In the genomic region with DNA sequence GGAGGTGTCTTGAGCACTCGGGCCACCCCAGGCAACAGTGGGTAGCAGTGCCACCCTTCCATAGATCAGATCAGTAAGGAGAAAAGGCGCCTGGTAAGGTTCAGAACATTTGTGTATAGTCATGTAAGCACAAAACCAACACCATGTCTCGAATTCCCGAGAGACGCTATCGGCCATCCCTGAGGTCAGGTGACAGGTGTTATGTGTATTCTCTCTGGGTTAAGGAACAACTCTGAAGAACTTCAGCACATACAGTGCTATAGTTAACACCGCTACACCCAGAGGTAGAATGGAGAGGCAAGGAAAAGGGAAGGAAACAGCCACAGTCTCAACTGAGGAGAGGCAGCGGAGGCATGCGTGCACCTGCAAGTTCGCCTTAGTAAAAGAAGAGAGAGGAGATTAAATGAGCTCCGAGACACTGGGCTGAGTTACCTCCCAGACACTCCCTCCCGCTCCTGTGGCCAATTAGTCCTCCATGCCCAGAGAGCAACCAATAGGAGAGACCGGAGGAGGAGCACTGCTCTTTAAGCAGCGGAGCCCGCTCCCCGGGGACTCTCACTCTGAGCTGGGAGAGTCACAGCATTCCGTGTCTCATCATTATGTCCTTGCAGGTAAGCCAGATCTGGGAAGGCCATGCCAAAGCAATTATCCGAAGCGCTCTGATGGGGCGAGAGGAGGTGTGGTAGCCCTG, we compare ENCODE assay signal across 8 mouse cellular contexts. TPM values are rescaled to one million over a fixed set of nuclear protein-coding genes. Genes with fewer than 3 reads are reported as not detected.
A peak's percentile ranks its signal among the peaks of the same experiment; 100 is the strongest.
DNase-seq lines count a peak whose midpoint lies in the region; ATAC-seq and TF ChIP-seq lines count a peak whose summit lies in the region.

Acbd7 (plus strand) TSS at position 558 of the 691 bp plus-strand sequence.

- H3K4me3 ChIP-seq in E14TG2a.4 (replicated peaks; ENCODE audit: low read length): peak within 1 kb of the TSS; percentile 76
- peak within 1 kb of the TSS; percentile 48 for H3K4me3 ChIP-seq in brown adipose tissue, adult 24 weeks (ENCODE audit: insufficient read depth, low read depth, low read length)
- H3K4me3 ChIP-seq in erythroblast, embryonic 14.5 days (replicated peaks): peak within 1 kb of the TSS; percentile 62
- H3K4me3 ChIP-seq in heart, postnatal 0 days (ENCODE audit: low read depth, low read length): peak within 1 kb of the TSS; percentile 35
- H3K4me3 ChIP-seq in lung, adult 2 months (replicated peaks; ENCODE audit: extremely low read depth, low read depth, low read length): peak within 1 kb of the TSS; percentile 6
- peak within 1 kb of the TSS; percentile 29 for H3K4me3 ChIP-seq in olfactory bulb, adult 2 months (ENCODE audit: insufficient read depth, low read depth, low read length)

- no peak for ATAC-seq in heart, postnatal 0 days (ENCODE audit: insufficient read depth, low read depth)

- peaks cover 6% of the 10 kb centered on the region; the same call in 1 of the 2 replicates for H3K36me3 ChIP-seq in E14TG2a.4 (ENCODE audit: insufficient read depth, low read length)
- H3K36me3 ChIP-seq in erythroblast, embryonic 14.5 days (ENCODE audit: control insufficient read depth): peaks cover 2% of the 10 kb centered on the region; the same call in 1 of the 2 replicates
- H3K36me3 ChIP-seq in heart, postnatal 0 days (replicated peaks; ENCODE audit: control insufficient read depth, insufficient read depth, low read length): no peaks in the 10 kb centered on the region

- DNase-seq in heart, postnatal 0 days (ENCODE audit: low spot score): peak; percentile 50
- DNase-seq in kidney, postnatal 4 days: peak; percentile 70 to 78
- peak; percentile 31 for DNase-seq in lung, adult 2 months
- peak; percentile 67 for DNase-seq in testis, postnatal 14 days (ENCODE audit: low spot score)

- H3K27ac ChIP-seq in brown adipose tissue, adult 24 weeks (replicated peaks; ENCODE audit: low read depth, low read length): no peak within 1 kb of the TSS
- no peak within 1 kb of the TSS for H3K27ac ChIP-seq in heart, postnatal 0 days (ENCODE audit: low read depth)
- no peak within 1 kb of the TSS for H3K27ac ChIP-seq in olfactory bulb, adult 2 months (ENCODE audit: insufficient read depth, low read depth, low read length)

- 4% methylated on average over 20 of the region's 20 CpGs for WGBS in heart, postnatal 0 days
- WGBS in lung, adult 2 months: 4% methylated on average over 20 of the region's 20 CpGs
- WGBS in olfactory bulb, adult 2 months: 4% methylated on average over 20 of the region's 20 CpGs

- 0 out of 2 replicates have a peak within 1 kb of the TSS, but pooled peaks have one; percentile 32 for H3K9ac ChIP-seq in heart, postnatal 0 days (replicated peaks; ENCODE audit: low read depth, low read length)

- no peak for TF ChIP-seq POLR2A in lung, adult 2 months (IDR thresholded peaks at IDR 0.05; ENCODE audit: borderline replicate concordance, extremely low read depth, low read depth, low read length)
- no peak for TF ChIP-seq POLR2A in olfactory bulb, adult 2 months (IDR thresholded peaks at IDR 0.05; ENCODE audit: insufficient read depth, low read depth, low read length)

- H3K27me3 ChIP-seq in E14TG2a.4 (ENCODE audit: insufficient read depth, low read length): peaks cover 3% of the 10 kb centered on the region; the same call in 1 of the 2 replicates
- H3K27me3 ChIP-seq in erythroblast, embryonic 14.5 days (ENCODE audit: control insufficient read depth): peaks cover 4% of the 10 kb centered on the region
- no peaks in the 10 kb centered on the region for H3K27me3 ChIP-seq in heart, postnatal 0 days (ENCODE audit: control insufficient read depth, insufficient read depth, low read length)

- peak within 1 kb of the TSS; percentile 62 for H3K4me2 ChIP-seq in heart, postnatal 0 days (ENCODE audit: low read depth, low read length)

- TF ChIP-seq EP300 in heart, postnatal 0 days (IDR thresholded peaks at IDR 0.05; ENCODE audit: low read depth): no peak

- peaks cover 27% of the 10 kb centered on the region for H3K4me1 ChIP-seq in E14TG2a.4 (replicated peaks; ENCODE audit: low read depth, low read length)
- H3K4me1 ChIP-seq in brown adipose tissue, adult 24 weeks (ENCODE audit: control insufficient read depth, insufficient read depth, insufficient read length, low read length): peaks cover 3% of the 10 kb centered on the region; the same call in 1 of the 2 replicates
- peaks cover 37% of the 10 kb centered on the region for H3K4me1 ChIP-seq in erythroblast, embryonic 14.5 days (ENCODE audit: control insufficient read depth)
- H3K4me1 ChIP-seq in heart, postnatal 0 days (ENCODE audit: control insufficient read depth, insufficient read depth): peaks cover 10% of the 10 kb centered on the region; the same call in 1 of the 2 replicates
- no peaks in the 10 kb centered on the region for H3K4me1 ChIP-seq in lung, adult 2 months (ENCODE audit: control insufficient read depth, insufficient read depth, low read length)
- peaks cover 3% of the 10 kb centered on the region; the same call in 1 of the 2 replicates for H3K4me1 ChIP-seq in olfactory bulb, adult 2 months (ENCODE audit: control insufficient read depth, insufficient read depth, low read length)

- no peaks in the 10 kb centered on the region for H3K9me3 ChIP-seq in E14TG2a.4 (ENCODE audit: low read length)
- H3K9me3 ChIP-seq in erythroblast, embryonic 14.5 days (ENCODE audit: control insufficient read depth, low read length): no peaks in the 10 kb centered on the region
- H3K9me3 ChIP-seq in heart, postnatal 0 days (replicated peaks; ENCODE audit: control insufficient read depth, low read length): no peaks in the 10 kb centered on the region

- no peak for TF ChIP-seq CTCF in E14TG2a.4 (conservative IDR thresholded peaks at IDR 0.05; ENCODE audit: low read length)
- TF ChIP-seq CTCF in heart, postnatal 0 days (IDR thresholded peaks at IDR 0.05; ENCODE audit: low read depth): no peak
- TF ChIP-seq CTCF in lung, adult 2 months (IDR thresholded peaks at IDR 0.05; ENCODE audit: insufficient read depth, low read length): no peak
- no peak for TF ChIP-seq CTCF in olfactory bulb, adult 2 months (IDR thresholded peaks at IDR 0.05; ENCODE audit: insufficient read depth, low read depth, low read length)

RNA-seq across cellular contexts. Expression of gene Acbd7, which starts in this region (rescaled TPM):
- not detected in 2 replicates for polyA plus RNA-seq in brown adipose tissue, adult 24 weeks (2012; ENCODE audit: insufficient read depth, insufficient read length, missing spikeins)
- polyA plus RNA-seq in erythroblast, embryonic 14.5 days (2012): not detected in 2 replicates
- total RNA-seq in heart, postnatal 0 days (2014; rRNA removed; ENCODE audit: low replicate concordance): not detected in 2 replicates
- polyA plus RNA-seq in heart, postnatal 0 days (2015; fragmentation: Nextera tagmentation; extraction: Ambion mirVana): 0.79 and 1.1 TPM in 2 replicates
- polyA plus RNA-seq in lung, adult 2 months (2012; rRNA removed): not detected in 2 replicates
- not detected in 2 replicates for polyA plus RNA-seq in olfactory bulb, adult 2 months (2012; ENCODE audit: insufficient read depth, insufficient read length, low replicate concordance, missing spikeins)

Comparison
In these comparisons a context has a peak if more than half of its experiments do, and no peak if none do; other contexts are left out.
1. Peak in DNase-seq and H3K4me3 ChIP-seq in lung, adult 2 months; RNA of the gene not detected or under 1 TPM.
2. H3K4me3 ChIP-seq: peak in every context shown above with its lines; median percentile 76 in E14TG2a.4; 62 in erythroblast, embryonic 14.5 days; 48 in brown adipose tissue, adult 24 weeks; 35 in heart, postnatal 0 days; 29 in olfactory bulb, adult 2 months; 6 in lung, adult 2 months.